Mouse (Mus musculus): Measurements from ENCODE around the gene Gm36028. TPM values are rescaled to one million over a fixed set of nuclear protein-coding genes. Genes with fewer than 3 reads are reported as not detected.
A peak's percentile ranks its signal among the peaks of the same experiment; 100 is the strongest.

Gm36028 gene
- polyA plus RNA-seq (2012; ENCODE audit: insufficient read depth, insufficient read length, missing spikeins) = 3.4 and 4.1 TPM in 2 replicates

- H3K4me1 ChIP-seq (ENCODE audit: control insufficient read depth, insufficient read depth, insufficient read length, low read length) = no peaks in the 10 kb centered on the region
- H3K4me3 ChIP-seq (ENCODE audit: insufficient read depth, low read depth, low read length) = no peak within 1 kb of the TSS
- H3K27ac ChIP-seq (replicated peaks; ENCODE audit: low read depth, low read length) = no peak within 1 kb of the TSS
These were observed at the start of gene Gm36028 for GRCm38 (mm10) chr16:37861029-37861428. Gm36028 (minus strand) TSS chr16:37861146.

GRCm38 (mm10) chr16:37906456-37906855 lies 45.5 kb upstream of the Gm36028 start:
- Histone ChIP-seq H3K4me1 (ENCODE audit: control insufficient read depth, insufficient read depth, insufficient read length, low read length) (no peaks in the 10 kb centered on the region), H3K27ac (replicated peaks; ENCODE audit: low read depth, low read length) (no peak overlapping the region), H3K4me3 (ENCODE audit: insufficient read depth, low read depth, low read length) (no peak overlapping the region)

GRCm38 (mm10) chr16:37901318-37901717 lies 40.4 kb upstream of the Gm36028 start:
- H3K27ac ChIP-seq (replicated peaks; ENCODE audit: low read depth, low read length) = no peak overlapping the region
- no peak overlapping the region for H3K4me3 ChIP-seq (ENCODE audit: insufficient read depth, low read depth, low read length)
- no peaks in the 10 kb centered on the region for H3K4me1 ChIP-seq (ENCODE audit: control insufficient read depth, insufficient read depth, insufficient read length, low read length)

- Histone ChIP-seq H3K4me3 (ENCODE audit: insufficient read depth, low read depth, low read length) (no peak overlapping the region), H3K4me1 (ENCODE audit: control insufficient read depth, insufficient read depth, insufficient read length, low read length) (no peaks in the 10 kb centered on the region), H3K27ac (replicated peaks; ENCODE audit: low read depth, low read length) (no peak overlapping the region)
These were observed 38.4 kb upstream of the Gm36028 start for GRCm38 (mm10) chr16:37899357-37899756.

GRCm38 (mm10) chr16:37898790-37899189 lies 37.8 kb upstream of the Gm36028 start:
- Histone ChIP-seq H3K4me3 (ENCODE audit: insufficient read depth, low read depth, low read length) (no peak overlapping the region), H3K4me1 (ENCODE audit: control insufficient read depth, insufficient read depth, insufficient read length, low read length) (no peaks in the 10 kb centered on the region), H3K27ac (replicated peaks; ENCODE audit: low read depth, low read length) (no peak overlapping the region)

- H3K4me1 ChIP-seq (ENCODE audit: control insufficient read depth, insufficient read depth, insufficient read length, low read length) = peaks cover 3% of the 10 kb centered on the region; the same call in 1 of the 2 replicates
- H3K27ac ChIP-seq (replicated peaks; ENCODE audit: low read depth, low read length) = no peak overlapping the region
- H3K4me3 ChIP-seq (ENCODE audit: insufficient read depth, low read depth, low read length) = no peak overlapping the region
These were observed 33.0 kb upstream of the Gm36028 start for GRCm38 (mm10) chr16:37893942-37894341.

GRCm38 (mm10) chr16:37893381-37893780 lies 32.4 kb upstream of the Gm36028 start:
- Histone ChIP-seq H3K4me1 (ENCODE audit: control insufficient read depth, insufficient read depth, insufficient read length, low read length) (peaks cover 3% of the 10 kb centered on the region; the same call in 1 of the 2 replicates), H3K4me3 (ENCODE audit: insufficient read depth, low read depth, low read length) (no peak overlapping the region), H3K27ac (replicated peaks; ENCODE audit: low read depth, low read length) (no peak overlapping the region)

GRCm38 (mm10) chr16:37892667-37893066 lies 31.7 kb upstream of the Gm36028 start:
- Histone ChIP-seq H3K27ac (replicated peaks; ENCODE audit: low read depth, low read length) (no peak overlapping the region), H3K4me1 (ENCODE audit: control insufficient read depth, insufficient read depth, insufficient read length, low read length) (peaks cover 3% of the 10 kb centered on the region; the same call in 1 of the 2 replicates), H3K4me3 (ENCODE audit: insufficient read depth, low read depth, low read length) (no peak overlapping the region)

- H3K4me1 ChIP-seq (ENCODE audit: control insufficient read depth, insufficient read depth, insufficient read length, low read length) = peaks cover 3% of the 10 kb centered on the region; the same call in 1 of the 2 replicates
- H3K4me3 ChIP-seq (ENCODE audit: insufficient read depth, low read depth, low read length) = no peak overlapping the region
- H3K27ac ChIP-seq (replicated peaks; ENCODE audit: low read depth, low read length) = no peak overlapping the region
These were observed 28.0 kb upstream of the Gm36028 start for GRCm38 (mm10) chr16:37888986-37889385.

- H3K27ac ChIP-seq (replicated peaks; ENCODE audit: low read depth, low read length) = no peak overlapping the region
- H3K4me1 ChIP-seq (ENCODE audit: control insufficient read depth, insufficient read depth, insufficient read length, low read length) = peaks cover 9% of the 10 kb centered on the region
- H3K4me3 ChIP-seq (ENCODE audit: insufficient read depth, low read depth, low read length) = no peak overlapping the region
These were observed 20.2 kb upstream of the Gm36028 start for GRCm38 (mm10) chr16:37881168-37881567.

GRCm38 (mm10) chr16:37879750-37880419 lies 18.9 kb upstream of the Gm36028 start:
- no peak overlapping the region for H3K4me3 ChIP-seq (ENCODE audit: insufficient read depth, low read depth, low read length)
- H3K27ac ChIP-seq (replicated peaks; ENCODE audit: low read depth, low read length) = no peak overlapping the region
- H3K4me1 ChIP-seq (ENCODE audit: control insufficient read depth, insufficient read depth, insufficient read length, low read length) = peaks cover 10% of the 10 kb centered on the region

GRCm38 (mm10) chr16:37878951-37879505 lies 18.1 kb upstream of the Gm36028 start:
- Histone ChIP-seq H3K4me3 (ENCODE audit: insufficient read depth, low read depth, low read length) (no peak overlapping the region), H3K4me1 (ENCODE audit: control insufficient read depth, insufficient read depth, insufficient read length, low read length) (peaks cover 14% of the 10 kb centered on the region), H3K27ac (replicated peaks; ENCODE audit: low read depth, low read length) (no peak overlapping the region)

- Histone ChIP-seq H3K27ac (replicated peaks; ENCODE audit: low read depth, low read length) (no peak overlapping the region), H3K4me3 (ENCODE audit: insufficient read depth, low read depth, low read length) (no peak overlapping the region), H3K4me1 (ENCODE audit: control insufficient read depth, insufficient read depth, insufficient read length, low read length) (peaks cover 14% of the 10 kb centered on the region)
These were observed 16.5 kb upstream of the Gm36028 start for GRCm38 (mm10) chr16:37877406-37877805.

- no peak overlapping the region for H3K4me3 ChIP-seq (ENCODE audit: insufficient read depth, low read depth, low read length)
- peaks cover 29% of the 10 kb centered on the region for H3K4me1 ChIP-seq (ENCODE audit: control insufficient read depth, insufficient read depth, insufficient read length, low read length)
- peak overlapping the region; percentile 76 for H3K27ac ChIP-seq (replicated peaks; ENCODE audit: low read depth, low read length)
These were observed 13.7 kb upstream of the Gm36028 start for GRCm38 (mm10) chr16:37874501-37875235.

- peak overlapping the region; percentile 55 for H3K27ac ChIP-seq (replicated peaks; ENCODE audit: low read depth, low read length)
- 0 out of 2 replicates have a peak overlapping the region, but pooled peaks have one; percentile 3 for H3K4me3 ChIP-seq (ENCODE audit: insufficient read depth, low read depth, low read length)
- peaks cover 24% of the 10 kb centered on the region for H3K4me1 ChIP-seq (ENCODE audit: control insufficient read depth, insufficient read depth, insufficient read length, low read length)
These were observed 10.3 kb upstream of the Gm36028 start for GRCm38 (mm10) chr16:37871112-37871715.

All from brown adipose tissue, adult 24 weeks (tissue).